Mouse (Mus musculus): ENCODE data around the gene Dok7. TPM values are rescaled to one million over a fixed set of nuclear protein-coding genes. Genes with fewer than 3 reads are reported as not detected.

The Dok7 gene
- total RNA-seq, 2 experiments from 2014 or later = 20.2 to 24.0 TPM

GRCm38 (mm10) chr5:35055076-35055475 is 1.5 kb upstream of the Dok7 start:
- DNase-seq (ENCODE audit: extremely low spot score in 1 of 2, low spot score in 1 of 2) = no peak

- no peak for DNase-seq (ENCODE audit: extremely low spot score in 1 of 2, low spot score in 1 of 2)
Measured at GRCm38 (mm10) chr5:35057582-35057981, 1.0 kb downstream of the Dok7 start.

- no peak for DNase-seq (ENCODE audit: extremely low spot score in 1 of 2, low spot score in 1 of 2)
Measured at GRCm38 (mm10) chr5:35058216-35058615, 1.6 kb downstream of the Dok7 start.

- DNase-seq (ENCODE audit: extremely low spot score in 1 of 2, low spot score in 1 of 2) = no peak
Measured at GRCm38 (mm10) chr5:35060098-35060497, 3.5 kb downstream of the Dok7 start.

- DNase-seq (ENCODE audit: extremely low spot score in 1 of 2, low spot score in 1 of 2) = no peak
Measured at GRCm38 (mm10) chr5:35069841-35070240, 13.3 kb downstream of the Dok7 start.

- no peak for DNase-seq (ENCODE audit: extremely low spot score in 1 of 2, low spot score in 1 of 2)
Measured at GRCm38 (mm10) chr5:35070314-35070713, 13.7 kb downstream of the Dok7 start.

GRCm38 (mm10) chr5:35070953-35071352 is 14.4 kb downstream of the Dok7 start:
- no peak for DNase-seq (ENCODE audit: extremely low spot score in 1 of 2, low spot score in 1 of 2)

- DNase-seq (ENCODE audit: extremely low spot score in 1 of 2, low spot score in 1 of 2) = no peak
Measured at GRCm38 (mm10) chr5:35071855-35072254, 15.3 kb downstream of the Dok7 start.

GRCm38 (mm10) chr5:35073235-35073634 is 16.7 kb downstream of the Dok7 start:
- DNase-seq (ENCODE audit: extremely low spot score in 1 of 2, low spot score in 1 of 2) = no peak

- DNase-seq (ENCODE audit: extremely low spot score in 1 of 2, low spot score in 1 of 2) = no peak
Measured at GRCm38 (mm10) chr5:35073992-35074391, 17.4 kb downstream of the Dok7 start.

- no peak for DNase-seq (ENCODE audit: extremely low spot score in 1 of 2, low spot score in 1 of 2)
Measured at GRCm38 (mm10) chr5:35076369-35076768, 19.8 kb downstream of the Dok7 start.

- DNase-seq (ENCODE audit: extremely low spot score in 1 of 2, low spot score in 1 of 2) = no peak
Measured at GRCm38 (mm10) chr5:35079101-35079500, 22.5 kb downstream of the Dok7 start.

- DNase-seq (ENCODE audit: extremely low spot score in 1 of 2, low spot score in 1 of 2) = no peak
Measured at GRCm38 (mm10) chr5:35084913-35085312, 28.3 kb downstream of the Dok7 start.

GRCm38 (mm10) chr5:35088785-35089613 is 32.4 kb downstream of the Dok7 start:
- peak; percentile 42 to 70 for DNase-seq (ENCODE audit: extremely low spot score in 1 of 2, low spot score in 1 of 2)

GRCm38 (mm10) chr5:35089614-35089963 is 33.0 kb downstream of the Dok7 start:
- no peak for DNase-seq (ENCODE audit: extremely low spot score in 1 of 2, low spot score in 1 of 2)

GRCm38 (mm10) chr5:35091636-35092035 is 35.1 kb downstream of the Dok7 start:
- no peak for DNase-seq (ENCODE audit: extremely low spot score in 1 of 2, low spot score in 1 of 2)

GRCm38 (mm10) chr5:35103086-35103485 is 46.5 kb downstream of the Dok7 start:
- no peak for DNase-seq (ENCODE audit: extremely low spot score in 1 of 2, low spot score in 1 of 2)

- DNase-seq (ENCODE audit: extremely low spot score in 1 of 2, low spot score in 1 of 2) = no peak
Measured at GRCm38 (mm10) chr5:35103528-35103927, 47.0 kb downstream of the Dok7 start.

- DNase-seq (ENCODE audit: extremely low spot score in 1 of 2, low spot score in 1 of 2) = no peak
Measured at GRCm38 (mm10) chr5:35104183-35104959, 47.8 kb downstream of the Dok7 start.

GRCm38 (mm10) chr5:35104960-35105921 is 48.7 kb downstream of the Dok7 start, which contains the start of gene Lrpap1:
Lrpap1 (minus strand) TSS chr5:35105766.
- peak; percentile 74 to 82 for DNase-seq (ENCODE audit: extremely low spot score in 1 of 2, low spot score in 1 of 2)
